Mouse (Mus musculus): ENCODE results near the gene Zfp85. TPM values are rescaled to one million over a fixed set of nuclear protein-coding genes. Genes with fewer than 3 reads are reported as not detected.

Gene Zfp85
- total RNA-seq (2023), result 1 to 10 TPM; 1.4 to 2.3 TPM

DNA sequence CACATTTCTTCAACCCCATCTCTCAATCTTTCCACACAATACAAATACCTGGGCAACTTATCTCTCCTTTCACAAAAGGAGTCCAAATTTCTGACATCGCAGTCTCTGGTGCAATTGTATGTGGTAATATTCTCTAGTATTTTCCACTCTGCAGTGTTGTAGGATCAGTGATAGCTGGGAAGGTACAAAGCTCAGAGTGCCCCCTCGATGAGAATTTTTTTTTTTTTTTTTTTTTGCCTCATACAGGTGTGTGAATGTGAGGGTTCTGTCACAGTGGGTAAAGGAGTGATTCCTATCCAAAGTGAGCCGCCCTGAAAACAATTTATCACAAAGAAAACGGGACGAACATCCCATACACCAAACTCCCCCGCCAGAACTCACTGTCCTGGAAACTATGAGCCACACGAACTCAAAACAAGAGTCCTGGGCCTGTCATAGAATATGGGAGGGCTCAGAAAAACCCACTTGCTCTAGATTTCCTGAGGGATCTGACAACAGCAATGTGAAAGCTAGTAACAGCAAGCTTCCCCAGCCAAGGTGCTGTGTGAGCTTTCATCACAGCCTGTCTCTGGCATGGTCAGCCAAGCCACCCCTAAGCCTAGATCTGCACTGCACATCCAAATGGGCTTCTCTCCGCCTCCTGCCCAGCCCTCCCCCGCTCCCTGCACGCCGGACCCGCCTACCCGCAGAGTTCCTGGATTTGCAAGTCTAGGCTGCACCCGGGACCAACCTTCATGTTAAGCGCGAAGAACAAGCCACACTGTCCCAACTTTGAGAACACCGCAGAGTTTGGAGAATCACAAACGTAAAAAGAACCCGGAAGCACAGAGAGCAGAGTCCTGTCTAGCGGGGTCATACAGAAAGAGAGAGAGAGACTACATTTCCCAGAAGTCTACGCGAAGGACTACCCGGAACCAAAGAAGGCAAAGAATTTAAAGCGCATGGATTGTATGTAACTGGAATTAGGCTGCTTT is at the start of gene Zfp85:
Zfp85 (minus strand) TSS at position 896 of the 974 bp plus-strand sequence.

DNA sequence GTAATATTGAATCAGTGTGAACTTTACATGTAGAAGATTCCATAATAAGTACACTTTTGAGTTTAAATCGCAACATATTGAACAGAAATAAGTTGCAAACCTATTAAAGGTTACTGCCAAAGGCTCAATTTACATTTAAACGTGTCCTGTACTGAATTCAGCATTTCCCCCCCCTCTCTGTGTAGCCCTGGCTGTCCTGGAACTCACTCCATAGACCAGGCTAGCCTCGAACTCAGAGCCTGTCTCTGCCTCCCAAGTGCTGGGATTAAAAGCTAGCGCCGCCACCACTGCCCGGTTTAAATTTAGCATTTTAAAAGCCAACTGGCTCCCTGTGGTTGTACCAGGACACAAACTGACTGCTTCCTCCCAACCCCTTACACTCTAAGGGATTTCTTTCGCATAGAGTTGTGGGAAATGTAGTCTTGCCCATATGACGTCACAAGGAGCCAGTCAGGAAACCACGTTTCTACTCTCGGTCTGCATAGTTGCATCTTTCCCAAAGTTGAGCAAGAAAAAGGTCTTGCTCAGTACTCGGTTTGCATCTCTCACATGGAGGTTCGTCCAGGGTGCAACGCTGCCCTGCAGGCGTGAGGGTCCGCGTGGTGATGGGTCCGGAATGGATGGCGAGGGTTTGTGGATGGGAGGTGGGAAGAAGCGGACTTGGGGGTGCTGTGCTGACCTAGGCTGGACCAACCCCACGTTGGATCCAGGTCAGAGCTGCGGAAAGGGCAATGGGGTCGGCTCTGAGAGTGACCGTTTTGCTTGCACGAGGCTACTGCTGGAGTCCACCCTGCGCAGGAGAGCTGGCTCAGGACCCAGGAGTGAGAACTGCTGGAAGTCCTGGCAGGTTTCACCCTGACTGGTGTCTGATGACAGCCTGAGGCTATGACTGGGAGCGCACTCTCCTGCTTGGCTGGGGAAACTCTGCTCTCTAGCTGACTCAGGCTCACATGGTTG is 24.5 kb upstream of the Zfp85 start, which contains the start of gene Zfp493:
Zfp493 (plus strand) TSS at position 429 of the 957 bp plus-strand sequence.

DNA sequence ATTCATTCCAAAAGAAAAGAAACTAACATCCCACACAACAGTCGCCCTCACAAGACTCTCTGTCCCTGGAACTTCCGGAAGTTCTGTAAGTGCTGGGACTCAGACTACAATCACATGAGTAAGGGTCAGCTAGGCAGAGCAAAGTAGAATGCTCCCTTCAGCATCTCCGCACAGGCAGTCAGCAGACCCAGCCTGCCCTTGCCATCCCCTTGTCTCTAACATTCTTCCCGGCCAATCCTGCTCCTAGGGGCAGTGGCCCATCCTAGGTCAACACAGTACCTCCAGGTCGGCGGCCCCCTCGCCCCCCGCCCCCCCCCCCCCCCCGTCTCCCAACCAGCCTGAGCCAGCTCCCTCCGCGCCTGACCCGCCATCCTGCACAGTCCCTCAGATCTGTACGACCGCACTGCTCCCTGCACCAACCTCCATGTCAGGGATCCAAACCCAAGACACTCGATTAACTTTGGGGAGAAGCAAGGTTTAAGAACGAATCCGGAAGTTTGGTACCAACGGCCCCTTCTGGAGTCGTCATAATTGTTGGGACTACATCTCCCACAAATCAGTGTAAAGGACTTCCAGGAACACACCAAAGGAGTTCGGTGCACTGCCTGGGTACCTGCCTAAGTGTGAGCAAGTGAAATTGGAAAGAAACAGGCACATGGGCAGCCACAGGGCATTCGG is 26.2 kb downstream of the Zfp85 start, which contains the start of gene Zfp65:
Zfp65 (minus strand) TSS at position 533 of the 678 bp plus-strand sequence.

Other genes starting within 250 kb of the Zfp85 start
- not detected for gene Gm26965, start 229.1 kb downstream of the Zfp85 start, total RNA-seq (2023)
- gene Zfp87, start 229.1 kb downstream of the Zfp85 start, total RNA-seq (2023), result 10 to 100 TPM; 10.9 to 14.0 TPM
- 1 to 10 TPM; 5.7 to 5.9 TPM for gene Zfp748, start 201.4 kb downstream of the Zfp85 start, total RNA-seq (2023)
- 1 to 10 TPM; 8.9 to 9.8 TPM for gene Zfp729b, start 145.5 kb downstream of the Zfp85 start, total RNA-seq (2023)
- gene Gm49345, start 117.5 kb downstream of the Zfp85 start, total RNA-seq (2023), result under 1 TPM; 0.39 to 0.42 TPM
- gene Zfp729a, start 117.4 kb downstream of the Zfp85 start, total RNA-seq (2023), result 10 to 100 TPM in 1 of 2 experiments, 1 to 10 TPM in 1; 9.4 to 11.5 TPM
- gene Zfp738, start 68.2 kb downstream of the Zfp85 start, total RNA-seq (2023), result 1 to 10 TPM; 5.5 to 6.5 TPM
- gene Zfp65, start 26.1 kb downstream of the Zfp85 start, total RNA-seq (2023), result 1 to 10 TPM; 6.5 to 6.6 TPM
- under 1 TPM; 0.31 to 0.35 TPM for gene Zfp493, start 24.5 kb upstream of the Zfp85 start, total RNA-seq (2023)
- 1 to 10 TPM; 1.6 to 1.8 TPM for gene Zfp273, start 58.5 kb upstream of the Zfp85 start, total RNA-seq (2023)
- gene Gm10037, start 75.9 kb upstream of the Zfp85 start, total RNA-seq (2023), result 1 to 10 TPM in 1 of 2 experiments, not detected in 1; 1.0 TPM
- not detected for gene BC048507, start 108.1 kb upstream of the Zfp85 start, total RNA-seq (2023)